In genomic region chr13:48965559-48966525, GRCm38 (mm10) we compare ENCODE assay signal across 8 mouse cellular contexts. TPM values are rescaled to one million over a fixed set of nuclear protein-coding genes. Genes with fewer than 3 reads are reported as not detected.
DNase-seq lines count a peak whose midpoint lies in the region; ATAC-seq and TF ChIP-seq lines count a peak whose summit lies in the region.

No protein-coding gene starts in this region.

- TF ChIP-seq CTCF in bone marrow macrophage, adult 2 months (IDR thresholded peaks at IDR 0.05; ENCODE audit: low read depth, low read length) = no peak
- TF ChIP-seq CTCF in kidney, postnatal 0 days (IDR thresholded peaks at IDR 0.05; ENCODE audit: low read depth) = peak; percentile 52; the same call in 1 of the 2 replicates

- no peaks in the 10 kb centered on the region for H3K27me3 ChIP-seq in heart, embryonic 13.5 days (replicated peaks)
- H3K27me3 ChIP-seq in kidney, postnatal 0 days (ENCODE audit: insufficient read depth, low read length) = no peaks in the 10 kb centered on the region
- no peaks in the 10 kb centered on the region for H3K27me3 ChIP-seq in liver, embryonic 12.5 days (replicated peaks)

- H3K4me2 ChIP-seq in heart, embryonic 13.5 days = peak overlapping the region; percentile 94
- peak overlapping the region; percentile 81 for H3K4me2 ChIP-seq in kidney, postnatal 0 days (ENCODE audit: low read length)
- H3K4me2 ChIP-seq in liver, embryonic 12.5 days = peak overlapping the region; percentile 94

- TF ChIP-seq POLR2A in bone marrow macrophage, adult 2 months (IDR thresholded peaks at IDR 0.05; ENCODE audit: borderline replicate concordance, low read depth, low read length) = no peak

- 9% methylated on average over 7 of the region's 7 CpGs for WGBS in heart, embryonic 13.5 days
- 3% methylated on average over 7 of the region's 7 CpGs for WGBS in kidney, postnatal 0 days
- WGBS in liver, embryonic 12.5 days (ENCODE audit: insufficient replicate concordance) = 7% methylated on average over 7 of the region's 7 CpGs

- H3K9ac ChIP-seq in heart, embryonic 13.5 days = peak overlapping the region; percentile 97
- peak overlapping the region; percentile 98 for H3K9ac ChIP-seq in kidney, postnatal 0 days (ENCODE audit: low read depth, low read length)
- peak overlapping the region; percentile 99 for H3K9ac ChIP-seq in liver, embryonic 12.5 days

- H3K9me3 ChIP-seq in heart, embryonic 13.5 days = no peaks in the 10 kb centered on the region
- no peaks in the 10 kb centered on the region for H3K9me3 ChIP-seq in kidney, postnatal 0 days (replicated peaks; ENCODE audit: low read length)
- no peaks in the 10 kb centered on the region for H3K9me3 ChIP-seq in liver, embryonic 12.5 days (replicated peaks)

- peak overlapping the region; percentile 84 for H3K27ac ChIP-seq in bone marrow macrophage, adult 2 months (ENCODE audit: insufficient read depth, low read depth, low read length)
- peak overlapping the region; percentile 99 for H3K27ac ChIP-seq in heart, embryonic 13.5 days (replicated peaks)
- H3K27ac ChIP-seq in kidney, postnatal 0 days = peak overlapping the region; percentile 99
- peak overlapping the region; percentile 97 for H3K27ac ChIP-seq in liver, embryonic 12.5 days

- DNase-seq in CD4-positive, CD25-positive, alpha-beta regulatory T cell, adult 2 months (ENCODE audit: low read depth, low spot score) = peak; percentile 72
- peak; percentile 94 for DNase-seq in kidney, postnatal 0 days (ENCODE audit: low spot score)
- peak; percentile 44 to 52 for DNase-seq in natural killer cell, adult 2 months (ENCODE audit: low spot score in 2 of 2)
- peak; percentile 82 for DNase-seq in telencephalon, adult 2 months (ENCODE audit: low read depth, low spot score)

- peak; percentile 49 for ATAC-seq in erythroid progenitor cell, adult 5-6 weeks (replicated peaks; ENCODE audit: low FRiP score, poor library complexity, severe bottlenecking)
- no peak for ATAC-seq in heart, embryonic 13.5 days (ENCODE audit: extremely low read depth, insufficient number of reproducible peaks, low FRiP score, low TSS enrichment)
- ATAC-seq in kidney, postnatal 0 days (replicated peaks; ENCODE audit: low FRiP score, low read depth) = peak; percentile 29
- peak; percentile 43 for ATAC-seq in liver, embryonic 12.5 days

- peaks cover 22% of the 10 kb centered on the region for H3K4me1 ChIP-seq in bone marrow macrophage, adult 2 months (ENCODE audit: control insufficient read depth, insufficient read depth, low read length)
- H3K4me1 ChIP-seq in heart, embryonic 13.5 days = peaks cover 68% of the 10 kb centered on the region
- H3K4me1 ChIP-seq in kidney, postnatal 0 days (replicated peaks; ENCODE audit: insufficient read depth, low read length) = peaks cover 18% of the 10 kb centered on the region
- peaks cover 77% of the 10 kb centered on the region for H3K4me1 ChIP-seq in liver, embryonic 12.5 days

- H3K4me3 ChIP-seq in bone marrow macrophage, adult 2 months (ENCODE audit: insufficient read depth, low read length) = peak overlapping the region; percentile 70
- peak overlapping the region; percentile 81 for H3K4me3 ChIP-seq in heart, embryonic 13.5 days
- peak overlapping the region; percentile 87 for H3K4me3 ChIP-seq in kidney, postnatal 0 days (replicated peaks; ENCODE audit: low read depth, low read length)
- H3K4me3 ChIP-seq in liver, embryonic 12.5 days = peak overlapping the region; percentile 97

- peaks cover 10% of the 10 kb centered on the region for H3K36me3 ChIP-seq in heart, embryonic 13.5 days
- no peaks in the 10 kb centered on the region for H3K36me3 ChIP-seq in kidney, postnatal 0 days (ENCODE audit: insufficient read depth, low read length)
- H3K36me3 ChIP-seq in liver, embryonic 12.5 days = peaks cover 24% of the 10 kb centered on the region

RNA-seq across cellular contexts. Expression of gene Fam120a, which starts 2.0 kb away (rescaled TPM):
- 100 and 101 TPM in 2 replicates for polyA plus RNA-seq in bone marrow macrophage, adult 2 months (2012; ENCODE audit: insufficient read depth, insufficient read length, missing spikeins)
- total RNA-seq in erythroid progenitor cell, adult 5-6 weeks (2015; ENCODE audit: low replicate concordance) = 158 and 188 TPM in 2 replicates
- 102 and 103 TPM in 2 replicates for total RNA-seq in erythroid progenitor cell, adult 5-6 weeks (2017; ENCODE audit: low replicate concordance)
- 17.2 and 17.8 TPM in 2 replicates for polyA plus RNA-seq in heart, embryonic 13.5 days (2015; fragmentation: Nextera tagmentation; extraction: Ambion mirVana)
- 26.6 and 28.6 TPM in 2 replicates for polyA plus RNA-seq in kidney, postnatal 0 days (2015; fragmentation: Nextera tagmentation; extraction: Ambion mirVana)
- polyA plus RNA-seq in liver, embryonic 12.5 days (2016; fragmentation: Nextera tagmentation; extraction: Ambion mirVana) = 19.5 and 20.1 TPM in 2 replicates
